ENCODE assay signal across 8 mouse cellular contexts in the genomic region with DNA sequence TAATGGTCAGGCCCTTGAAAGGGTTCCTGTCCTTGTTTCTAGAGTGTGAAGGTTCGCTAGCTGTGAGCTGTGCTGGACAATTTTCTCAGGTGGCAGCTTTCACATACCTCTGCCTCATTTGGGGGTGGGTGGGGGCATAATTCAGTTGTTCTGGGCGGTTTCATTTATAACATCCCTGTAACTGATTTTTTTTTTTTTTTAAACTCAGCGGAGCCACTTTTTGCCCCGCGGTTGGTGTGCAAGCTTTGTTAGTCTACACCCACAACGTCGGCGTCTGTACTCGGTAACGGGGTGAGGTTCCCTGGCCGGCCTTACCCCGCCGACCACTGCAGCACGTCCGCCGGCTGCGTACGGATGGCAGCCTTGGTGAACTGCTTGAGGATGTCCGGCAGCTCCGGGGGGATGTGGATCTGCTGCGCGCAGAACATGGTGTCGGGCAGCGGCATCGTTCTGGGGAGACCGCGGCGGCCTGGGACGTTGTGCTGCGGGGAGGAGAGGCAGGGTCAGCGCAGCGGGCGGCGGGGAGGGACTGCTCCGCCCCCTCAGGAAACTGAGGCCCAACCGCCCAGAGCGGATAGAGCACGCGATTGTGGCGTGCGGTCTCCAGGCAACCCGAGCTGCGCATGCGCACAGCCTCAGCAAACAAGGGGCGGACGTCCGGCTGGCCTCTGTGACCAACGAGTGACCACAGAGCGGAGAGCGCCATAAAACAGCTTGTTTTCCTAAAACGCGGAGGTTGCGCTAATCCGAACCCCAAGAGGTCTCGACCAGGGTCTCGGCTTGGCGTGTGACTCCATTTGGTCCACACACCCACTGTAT. TPM values are rescaled to one million over a fixed set of nuclear protein-coding genes. Genes with fewer than 3 reads are reported as not detected.
DNase-seq lines count a peak whose midpoint lies in the region; ATAC-seq and TF ChIP-seq lines count a peak whose summit lies in the region.

Gene Ropn1l, minus strand, starts transcription at position 640 of the 819 bp plus-strand sequence.

- DNase-seq in CH12.LX (ENCODE audit: extremely low read depth): peak; percentile 90
- DNase-seq in c-Kit-positive CD71-positive TER-119-negative erythroid progenitor cells, embryonic 14.5 days (ENCODE audit: low read depth): peak; percentile 65
- DNase-seq in heart, postnatal 10 days: peak; percentile 94
- peak; percentile 44 for DNase-seq in large intestine, adult 2 months (ENCODE audit: low read depth, low spot score)
- peak; percentile 92 for DNase-seq in liver, postnatal 0 days
- peak; percentile 94 for DNase-seq in testis, postnatal 10 days (ENCODE audit: low spot score)

- peaks cover 0 to 23% of the 10 kb centered on the region in 2 experiments; a peak in 2 of 4 replicates for H3K4me1 ChIP-seq in CH12.LX (ENCODE audit: control insufficient read depth in 1 of 2, insufficient read depth in 2 of 2)
- H3K4me1 ChIP-seq in forebrain, embryonic 12.5 days: peaks cover 10% of the 10 kb centered on the region
- H3K4me1 ChIP-seq in liver, postnatal 0 days (ENCODE audit: insufficient read depth): peaks cover 27% of the 10 kb centered on the region
- H3K4me1 ChIP-seq in neural tube, embryonic 14.5 days (ENCODE audit: control insufficient read depth, insufficient read depth, low read length): peaks cover 3% of the 10 kb centered on the region; the same call in 1 of the 2 replicates

- WGBS in forebrain, embryonic 12.5 days: under 1% methylated on average over 53 of the region's 57 CpGs
- under 1% methylated on average over 57 of the region's 57 CpGs for WGBS in large intestine, adult 2 months
- under 1% methylated on average over 57 of the region's 57 CpGs for WGBS in liver, postnatal 0 days (ENCODE audit: insufficient replicate concordance)
- under 1% methylated on average over 50 of the region's 57 CpGs for WGBS in neural tube, embryonic 14.5 days

- H3K4me3 ChIP-seq in CH12.LX (replicated peaks in 1 of 3; ENCODE audit: low read depth in 2 of 3, low read length in 2 of 3, poor library complexity in 1 of 3): peak within 1 kb of the TSS; percentile 64 to 86 (median 70)
- peak within 1 kb of the TSS; percentile 60 for H3K4me3 ChIP-seq in forebrain, embryonic 12.5 days (replicated peaks)
- H3K4me3 ChIP-seq in liver, postnatal 0 days (ENCODE audit: low read depth, low read length): peak within 1 kb of the TSS; percentile 72
- peak within 1 kb of the TSS; percentile 63 for H3K4me3 ChIP-seq in neural tube, embryonic 14.5 days (ENCODE audit: low read depth, low read length)

- TF ChIP-seq POLR2A in CH12.LX (IDR thresholded peaks at IDR 0.05; ENCODE audit: low read depth, low read length): peak; percentile 70

- no peaks in the 10 kb centered on the region for H3K9me3 ChIP-seq in CH12.LX (replicated peaks; ENCODE audit: low read length)
- H3K9me3 ChIP-seq in forebrain, embryonic 12.5 days: no peaks in the 10 kb centered on the region
- no peaks in the 10 kb centered on the region for H3K9me3 ChIP-seq in liver, postnatal 0 days (ENCODE audit: low read length)
- no peaks in the 10 kb centered on the region for H3K9me3 ChIP-seq in neural tube, embryonic 14.5 days (ENCODE audit: control insufficient read depth, low read length)

- H3K79me2 ChIP-seq in CH12.LX (replicated peaks; ENCODE audit: control insufficient read depth, extremely low read depth, insufficient read depth, poor library complexity, severe bottlenecking): no peaks in the 10 kb centered on the region

- H3K36me3 ChIP-seq in CH12.LX (replicated peaks in 1 of 2; ENCODE audit: control insufficient read depth in 1 of 2, insufficient read depth in 1 of 2, low read length in 1 of 2): peaks cover 10 to 27% of the 10 kb centered on the region in 2 experiments
- peaks cover 12% of the 10 kb centered on the region for H3K36me3 ChIP-seq in forebrain, embryonic 12.5 days (replicated peaks)
- peaks cover 18% of the 10 kb centered on the region for H3K36me3 ChIP-seq in liver, postnatal 0 days (replicated peaks; ENCODE audit: insufficient read depth, low read length)
- no peaks in the 10 kb centered on the region for H3K36me3 ChIP-seq in neural tube, embryonic 14.5 days (ENCODE audit: control insufficient read depth, insufficient read depth, low read length)

- H3K9ac ChIP-seq in CH12.LX (ENCODE audit: insufficient read depth, low read depth): peak within 1 kb of the TSS; percentile 60
- peak within 1 kb of the TSS; percentile 69 for H3K9ac ChIP-seq in forebrain, embryonic 12.5 days
- peak within 1 kb of the TSS; percentile 79 for H3K9ac ChIP-seq in liver, postnatal 0 days (replicated peaks)
- H3K9ac ChIP-seq in neural tube, embryonic 14.5 days (replicated peaks; ENCODE audit: low read depth, low read length): peak within 1 kb of the TSS; percentile 78

- TF ChIP-seq CTCF in CH12.LX (conservative IDR thresholded peaks at IDR 0.05 in 1 of 2, IDR thresholded peaks at IDR 0.05 in 1 of 2; ENCODE audit: low read depth in 2 of 2, low read length in 2 of 2): no peak
- TF ChIP-seq CTCF in liver, postnatal 0 days (IDR thresholded peaks at IDR 0.05; ENCODE audit: low read depth): no peak

- peak within 1 kb of the TSS; percentile 75 for H3K4me2 ChIP-seq in CH12.LX (ENCODE audit: insufficient read depth, low read depth, poor library complexity, severe bottlenecking)
- H3K4me2 ChIP-seq in forebrain, embryonic 12.5 days: peak within 1 kb of the TSS; percentile 79
- peak within 1 kb of the TSS; percentile 98 for H3K4me2 ChIP-seq in liver, postnatal 0 days (ENCODE audit: low read depth, low read length)
- peak within 1 kb of the TSS; percentile 71 for H3K4me2 ChIP-seq in neural tube, embryonic 14.5 days (ENCODE audit: low read depth, low read length)

- intact Hi-C loops in heart, postnatal 10 days (cut with DNase I): loop anchor here (5.0 kb wide), 3 partner anchors 79 to 226 kb away; partner anchors contain the start of gene March6

- H3K27me3 ChIP-seq in CH12.LX (replicated peaks): no peaks in the 10 kb centered on the region
- no peaks in the 10 kb centered on the region for H3K27me3 ChIP-seq in forebrain, embryonic 12.5 days
- no peaks in the 10 kb centered on the region for H3K27me3 ChIP-seq in liver, postnatal 0 days (ENCODE audit: insufficient read depth, low read length)
- H3K27me3 ChIP-seq in neural tube, embryonic 14.5 days (ENCODE audit: control insufficient read depth, insufficient read depth, low read length): no peaks in the 10 kb centered on the region

- peak; percentile 93 for ATAC-seq in forebrain, embryonic 12.5 days (ENCODE audit: low FRiP score)
- peak; percentile 91 for ATAC-seq in liver, postnatal 0 days
- peak; percentile 94 for ATAC-seq in neural tube, embryonic 14.5 days (ENCODE audit: low read depth)

- in situ Hi-C loops in CH12.LX (cut with MboI; ENCODE audit: low pct_ligation_motif_present, low pct_unique_long_range_greater_than_20kb, low sequenced_read_pairs): no loop called here

- dilution Hi-C loops in CH12.LX (cut with MboI; ENCODE audit: extremely low pct_ligation_motif_present, extremely low pct_unique_long_range_greater_than_20kb, low sequenced_read_pairs): no loop called here

- TF ChIP-seq EP300 in CH12.LX (IDR thresholded peaks at IDR 0.05; ENCODE audit: low read length): 0 out of 2 replicates have a peak, but pooled peaks have one; percentile 2
- 0 out of 2 replicates have a peak, but pooled peaks have one; percentile 20 for TF ChIP-seq EP300 in liver, postnatal 0 days (IDR thresholded peaks at IDR 0.05; ENCODE audit: low read depth)

- peak within 1 kb of the TSS; percentile 44 for H3K27ac ChIP-seq in CH12.LX (ENCODE audit: insufficient read depth, low read depth)
- peak within 1 kb of the TSS; percentile 68 for H3K27ac ChIP-seq in forebrain, embryonic 12.5 days
- H3K27ac ChIP-seq in liver, postnatal 0 days (ENCODE audit: low read depth): peak within 1 kb of the TSS; percentile 93
- peak within 1 kb of the TSS; percentile 73 for H3K27ac ChIP-seq in neural tube, embryonic 14.5 days (ENCODE audit: low read depth, low read length)

- TF ChIP-seq RAD21 in CH12.LX (IDR thresholded peaks at IDR 0.05; ENCODE audit: low read depth, low read length): no peak

TF ChIP-seq in CH12.LX, 34 proteins besides CTCF, POLR2A, EP300 and RAD21 (continues in another document):
- TF ChIP-seq E2F4 (IDR thresholded peaks at IDR 0.05; ENCODE audit: insufficient replicate concordance, low read depth, low read length) (no peak), MEF2A (IDR thresholded peaks at IDR 0.05; ENCODE audit: borderline replicate concordance, low read depth, low read length) (peak; percentile 58; the same call in 1 of the 2 replicates), UBTF (IDR thresholded peaks at IDR 0.05; ENCODE audit: low read depth, low read length) (peak; percentile 51; the same call in 1 of the 2 replicates), ZC3H11A (IDR thresholded peaks at IDR 0.05; ENCODE audit: low read depth, low read length) (no peak), HCFC1 (IDR thresholded peaks at IDR 0.05; ENCODE audit: low read depth, low read length) (peak; percentile 72), NRF1 (IDR thresholded peaks at IDR 0.05; ENCODE audit: low read depth, low read length) (peak; percentile 100), SIN3A (IDR thresholded peaks at IDR 0.05; ENCODE audit: low read length) (peak; percentile 93), PAX5 (IDR thresholded peaks at IDR 0.05; ENCODE audit: low read length) (no peak), ELF1 (IDR thresholded peaks at IDR 0.05; ENCODE audit: low read depth, low read length) (peak; percentile 87), USF2 (conservative IDR thresholded peaks at IDR 0.05; ENCODE audit: low read depth, low read length) (no peak), POLR2AphosphoS2 (IDR thresholded peaks at IDR 0.05; ENCODE audit: low read depth, low read length) (no peak), IRF4 (IDR thresholded peaks at IDR 0.05; ENCODE audit: low read depth, low read length) (peak; percentile 44; the same call in 1 of the 2 replicates), NELFE (IDR thresholded peaks at IDR 0.05; ENCODE audit: low read depth, low read length) (peak; percentile 62; the same call in 1 of the 2 replicates), MYC (IDR thresholded peaks at IDR 0.05; ENCODE audit: low read depth, low read length) (peak; percentile 62; the same call in 1 of the 2 replicates), TBP (conservative IDR thresholded peaks at IDR 0.05; ENCODE audit: low read depth, low read length) (no peak), ETS1 (conservative IDR thresholded peaks at IDR 0.05; ENCODE audit: low read depth, low read length) (peak; percentile 46)

RNA-seq across cellular contexts. Expression of gene Ropn1l, which starts in this region (rescaled TPM):
- total RNA-seq in CH12.LX (2012; rRNA removed) (2.1 and 2.9 TPM in 2 replicates), CH12.LX (2014; rRNA removed) (2.0 and 2.6 TPM in 2 replicates)
- polyA plus RNA-seq in CH12.LX (2012; ENCODE audit: insufficient read length, low read depth): 1.1 and 1.7 TPM in 2 replicates
- polyA plus RNA-seq in forebrain, embryonic 12.5 days (2016; fragmentation: Nextera tagmentation; extraction: Ambion mirVana): 2.1 and 2.3 TPM in 2 replicates
- total RNA-seq in heart, postnatal 10 days (2021): under 1 TPM in 1 of 2 experiments, not detected in 1; 0.27 TPM
- 0.33 TPM in 1 of 2 replicates, not detected in the other for polyA plus RNA-seq in large intestine, adult 2 months (2012; rRNA removed)
- 7.9 and 9.8 TPM in 2 replicates for polyA plus RNA-seq in liver, postnatal 0 days (2015; fragmentation: Nextera tagmentation; extraction: Ambion mirVana)
- polyA plus RNA-seq in neural tube, embryonic 14.5 days (2014; fragmentation: Nextera tagmentation; extraction: Ambion mirVana): 1.9 TPM in 2 replicates

Comparison
In these comparisons a context has a peak if more than half of its experiments do, and no peak if none do; other contexts are left out.
1. Peak in every context shown above with its lines: DNase-seq, ATAC-seq, H3K4me3 ChIP-seq and H3K27ac ChIP-seq.
2. Peak in DNase-seq in heart, postnatal 10 days; RNA of the gene not detected or under 1 TPM.
3. Peak in DNase-seq in large intestine, adult 2 months; RNA of the gene not detected or under 1 TPM.
4. DNase-seq: peak in every context shown above with its lines; median percentile 94 in heart, postnatal 10 days; 94 in testis, postnatal 10 days; 92 in liver, postnatal 0 days; 90 in CH12.LX; 65 in c-Kit-positive CD71-positive TER-119-negative erythroid progenitor cells, embryonic 14.5 days; 44 in large intestine, adult 2 months.